Mouse (Mus musculus): ENCODE data around the gene Bicc1.
A peak's percentile ranks its signal among the peaks of the same experiment; 100 is the strongest.
"Not testable (repeated sequence)": the region's sequence is repeated elsewhere in the genome, so short reads cannot be mapped to it uniquely, and the experiment has no call there.

The Bicc1 gene

GRCm38 (mm10) chr10:70946121-70946520 lies 213.4 kb downstream of the Bicc1 start:
- DNase-seq (ENCODE audit: low spot score) = not testable (repeated sequence)

DNA sequence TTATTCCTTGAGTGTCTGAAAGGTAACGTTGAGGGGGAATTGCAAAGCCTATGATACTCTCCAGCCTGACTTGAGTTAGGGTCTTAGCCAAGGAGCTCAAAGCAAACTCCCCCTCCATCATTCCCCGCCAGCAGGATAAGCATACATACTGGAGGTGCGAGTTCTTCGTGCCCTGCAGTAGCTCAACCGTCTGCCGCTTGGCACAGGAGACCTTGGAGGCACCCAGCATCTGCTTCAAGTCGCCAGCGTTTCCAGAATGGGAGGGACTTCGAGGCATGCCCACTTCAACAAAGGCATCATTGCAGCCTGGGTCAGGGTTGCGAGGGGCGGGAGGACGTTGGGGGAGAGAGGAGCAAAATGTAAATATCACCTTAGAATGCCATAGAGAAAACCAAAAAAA lies 214.4 kb downstream of the Bicc1 start:
- DNase-seq (ENCODE audit: low spot score) = no peak

DNA sequence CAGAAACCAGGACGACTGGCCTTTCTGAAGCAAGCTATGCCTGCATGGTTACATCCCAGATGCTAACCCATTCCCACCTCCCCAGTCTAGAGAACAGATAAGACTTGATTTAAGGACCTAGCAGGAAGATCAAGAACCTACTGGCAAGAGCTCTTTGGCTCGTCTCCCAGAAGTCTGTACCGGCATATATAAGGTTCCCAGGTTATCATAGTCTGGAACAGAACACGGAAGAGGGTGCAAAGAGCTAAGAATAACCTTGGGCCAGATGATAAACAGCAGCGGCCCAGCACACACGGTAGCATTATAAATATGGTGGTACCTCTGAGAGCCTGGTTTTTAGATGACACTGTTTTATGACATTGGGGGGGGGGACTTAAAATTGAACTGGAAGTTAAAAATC lies 217.9 kb downstream of the Bicc1 start:
- DNase-seq (ENCODE audit: low spot score) = no peak

- DNase-seq (ENCODE audit: low spot score) = peak; percentile 47
Observed at GRCm38 (mm10) chr10:70939751-70940150, 219.7 kb downstream of the Bicc1 start.

GRCm38 (mm10) chr10:70937450-70937849 lies 222.1 kb downstream of the Bicc1 start:
- no peak for DNase-seq (ENCODE audit: low spot score)

- DNase-seq (ENCODE audit: low spot score) = no peak
Observed at GRCm38 (mm10) chr10:70936008-70936407, 223.5 kb downstream of the Bicc1 start.

- DNase-seq (ENCODE audit: low spot score) = no peak
Observed at GRCm38 (mm10) chr10:70926126-70926525, 233.4 kb downstream of the Bicc1 start.

DNA sequence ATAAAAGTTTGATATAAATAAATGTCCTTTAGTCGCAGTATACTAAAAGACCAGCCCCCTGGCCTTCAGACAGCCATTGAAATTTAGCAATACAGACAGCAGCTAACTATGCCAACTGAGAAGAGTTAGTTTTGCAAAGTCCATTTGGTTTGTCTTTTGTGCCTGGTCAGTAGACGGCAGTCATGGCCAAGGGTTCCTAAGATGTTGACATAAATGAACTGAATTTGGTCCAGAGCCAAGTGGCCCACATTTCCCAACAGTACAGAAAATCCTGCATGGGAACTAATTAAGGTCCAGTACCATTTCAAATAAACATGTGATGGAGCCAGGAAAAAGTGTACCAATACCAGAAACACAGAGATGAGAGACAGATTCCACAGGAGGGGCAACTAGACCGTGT lies 235.2 kb downstream of the Bicc1 start:
- no peak for DNase-seq (ENCODE audit: low spot score)

GRCm38 (mm10) chr10:70923936-70924335 lies 235.6 kb downstream of the Bicc1 start:
- DNase-seq (ENCODE audit: low spot score) = no peak

- DNase-seq (ENCODE audit: low spot score) = no peak
Observed at GRCm38 (mm10) chr10:70921481-70921880, 238.0 kb downstream of the Bicc1 start.

GRCm38 (mm10) chr10:70919851-70920250 lies 239.6 kb downstream of the Bicc1 start:
- no peak for DNase-seq (ENCODE audit: low spot score)

- no peak for DNase-seq (ENCODE audit: low spot score)
Observed at GRCm38 (mm10) chr10:70919031-70919663, 240.4 kb downstream of the Bicc1 start.

DNA sequence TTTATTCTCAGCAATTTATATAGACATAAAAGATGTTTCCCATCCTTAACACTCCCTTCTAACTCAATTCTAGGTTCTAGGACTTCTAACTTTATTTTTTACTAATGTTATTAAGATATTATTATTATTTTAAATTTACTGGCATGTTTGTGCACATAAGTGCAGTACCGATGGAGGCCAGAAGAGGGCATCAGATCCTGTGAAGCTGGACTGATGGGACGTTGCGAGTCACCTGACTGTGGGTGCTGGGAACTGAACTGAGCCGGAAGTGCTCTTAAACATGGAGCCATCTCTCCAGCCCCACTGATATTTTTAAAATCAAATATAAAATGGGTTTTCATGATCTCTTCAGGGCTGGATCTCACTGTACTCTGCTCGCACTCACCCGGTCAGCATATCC lies 242.8 kb downstream of the Bicc1 start:
- DNase-seq (ENCODE audit: low spot score) = no peak

GRCm38 (mm10) chr10:70915096-70915495 lies 244.4 kb downstream of the Bicc1 start:
- DNase-seq (ENCODE audit: low spot score) = no peak

- no peak for DNase-seq (ENCODE audit: low spot score)
Observed at GRCm38 (mm10) chr10:70903936-70904335, 255.6 kb downstream of the Bicc1 start.

- no peak for DNase-seq (ENCODE audit: low spot score)
Observed at GRCm38 (mm10) chr10:70902751-70903485, 256.6 kb downstream of the Bicc1 start.

- no peak for DNase-seq (ENCODE audit: low spot score)
Observed at GRCm38 (mm10) chr10:70901193-70901875, 258.2 kb downstream of the Bicc1 start.

DNA sequence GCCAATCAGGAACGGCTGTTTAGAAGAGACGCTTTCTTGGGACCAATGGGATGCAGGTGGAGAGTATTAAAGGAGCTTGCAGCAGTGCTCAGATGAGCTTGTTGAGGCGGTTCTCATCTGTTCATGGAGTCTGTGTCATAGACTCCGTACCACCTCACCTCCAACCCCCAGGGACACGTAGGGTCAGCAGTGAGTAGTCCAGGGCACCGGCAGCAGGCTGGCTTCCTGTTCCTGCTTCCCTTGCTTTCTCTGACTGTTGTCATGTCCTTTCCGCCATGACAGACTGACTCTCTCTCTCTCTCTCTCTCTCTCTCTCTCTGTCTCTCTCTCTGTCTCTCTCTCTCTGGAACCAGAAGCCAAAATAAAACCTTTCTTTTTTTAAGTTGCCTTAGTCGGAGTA lies 263.6 kb downstream of the Bicc1 start:
- DNase-seq (ENCODE audit: low spot score) = no peak

- DNase-seq (ENCODE audit: low spot score) = no peak
Observed at GRCm38 (mm10) chr10:70878046-70878445, 281.5 kb downstream of the Bicc1 start.

DNA sequence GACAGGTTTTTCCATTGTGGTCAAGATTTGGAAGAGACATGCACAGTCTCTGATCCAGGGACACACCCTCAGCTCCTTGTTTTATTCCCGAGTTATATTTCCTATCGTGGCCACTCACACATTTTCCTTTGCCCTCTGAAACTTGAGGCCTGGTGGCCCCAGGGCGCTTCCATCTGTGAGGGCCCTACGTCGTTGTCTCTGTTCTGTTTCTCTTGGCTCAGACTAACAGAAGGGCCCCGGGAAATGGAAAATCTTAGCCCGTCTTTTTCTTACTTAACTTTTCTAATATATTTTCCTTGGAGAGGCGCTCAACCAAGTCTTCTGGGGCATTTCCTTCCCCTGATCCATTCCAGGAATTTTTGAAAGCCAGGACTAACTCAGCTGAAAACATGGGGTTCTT lies 281.9 kb downstream of the Bicc1 start:
- no peak for DNase-seq (ENCODE audit: low spot score)

- no peak for DNase-seq (ENCODE audit: low spot score)
Observed at GRCm38 (mm10) chr10:70876522-70876921, 283.0 kb downstream of the Bicc1 start.

GRCm38 (mm10) chr10:70876119-70876518 lies 283.4 kb downstream of the Bicc1 start:
- no peak for DNase-seq (ENCODE audit: low spot score)

GRCm38 (mm10) chr10:70874994-70875538 lies 284.4 kb downstream of the Bicc1 start:
- no peak for DNase-seq (ENCODE audit: low spot score)
